Mouse (Mus musculus) cerebellum, postnatal 10 days (tissue): ENCODE measurements around the gene Usp36.
A peak's percentile ranks its signal among the peaks of the same experiment; 100 is the strongest.

ENCODE experiments used
- DNase-seq, 2 experiments: peaks; one replicate each; pipeline ENCODE4 v3.0.0; 2021; ENCODE audit warnings: mixed read lengths in 2 of 2

Usp36 gene

GRCm38 (mm10) chr11:118297967-118298366, 7.9 kb upstream of the Usp36 start:
- peak in 1 of 2 experiments; percentile 53 for DNase-seq

- no peak for DNase-seq
These were observed 5.0 kb upstream of the Usp36 start for GRCm38 (mm10) chr11:118295026-118295425.

- DNase-seq, result peak; percentile 74 to 80
These were observed 2.6 kb upstream of the Usp36 start for GRCm38 (mm10) chr11:118292671-118293070.

- DNase-seq, result no peak
These were observed 482 bp downstream of the Usp36 start for GRCm38 (mm10) chr11:118289562-118289961.

GRCm38 (mm10) chr11:118289037-118289511, 970 bp downstream of the Usp36 start:
- DNase-seq, result peak in 1 of 2 experiments; percentile 53

- no peak for DNase-seq
These were observed 2.5 kb downstream of the Usp36 start for GRCm38 (mm10) chr11:118287573-118287972.

GRCm38 (mm10) chr11:118286434-118286833, 3.6 kb downstream of the Usp36 start:
- DNase-seq, result no peak

- DNase-seq, result no peak
These were observed 4.3 kb downstream of the Usp36 start for GRCm38 (mm10) chr11:118285791-118286190.

- DNase-seq, result no peak
These were observed 9.8 kb downstream of the Usp36 start for GRCm38 (mm10) chr11:118280218-118280617.

- no peak for DNase-seq
These were observed 13.7 kb downstream of the Usp36 start for GRCm38 (mm10) chr11:118276328-118276727.

GRCm38 (mm10) chr11:118275092-118275491, 15.0 kb downstream of the Usp36 start:
- no peak for DNase-seq

GRCm38 (mm10) chr11:118269827-118270226, 20.2 kb downstream of the Usp36 start:
- peak; percentile 58 to 59 for DNase-seq

GRCm38 (mm10) chr11:118266666-118267046, 23.4 kb downstream of the Usp36 start:
- DNase-seq, result no peak

GRCm38 (mm10) chr11:118266044-118266665, 23.9 kb downstream of the Usp36 start:
- no peak for DNase-seq

- DNase-seq, result no peak
These were observed 24.4 kb downstream of the Usp36 start for GRCm38 (mm10) chr11:118265621-118266020.

GRCm38 (mm10) chr11:118263146-118263545, 26.9 kb downstream of the Usp36 start:
- DNase-seq, result peak; percentile 69 to 77

- DNase-seq, result no peak
These were observed 30.0 kb downstream of the Usp36 start for GRCm38 (mm10) chr11:118260081-118260480.

GRCm38 (mm10) chr11:118259580-118259979, 30.5 kb downstream of the Usp36 start:
- no peak for DNase-seq

GRCm38 (mm10) chr11:118256371-118256770, 33.7 kb downstream of the Usp36 start:
- no peak for DNase-seq

- peak; percentile 98 for DNase-seq
These were observed 35.7 kb downstream of the Usp36 start for GRCm38 (mm10) chr11:118254159-118254951.

GRCm38 (mm10) chr11:118253447-118254158, 36.4 kb downstream of the Usp36 start:
- DNase-seq, result peak; percentile 58 to 61

GRCm38 (mm10) chr11:118249012-118249383, 41.0 kb downstream of the Usp36 start:
- DNase-seq, result peak; percentile 55 to 64
